ENCODE assay signal across 8 mouse cellular contexts in genomic region chr17:56170636-56171035, GRCm38 (mm10). TPM values are rescaled to one million over a fixed set of nuclear protein-coding genes. Genes with fewer than 3 reads are reported as not detected.
DNase-seq lines count a peak whose midpoint lies in the region; ATAC-seq lines count a peak whose summit lies in the region.

No protein-coding gene starts in this region.

- H3K36me3 ChIP-seq in kidney, embryonic 16.5 days (ENCODE audit: insufficient read depth, low read length) = no peaks in the 10 kb centered on the region
- peaks cover 10% of the 10 kb centered on the region for H3K36me3 ChIP-seq in hindbrain, embryonic 12.5 days
- no peaks in the 10 kb centered on the region; the same call in 1 of the 2 replicates for H3K36me3 ChIP-seq in midbrain, embryonic 15.5 days (replicated peaks)

- 64% methylated on average over 10 of the region's 10 CpGs for WGBS in kidney, embryonic 16.5 days
- 23% methylated on average over 10 of the region's 10 CpGs for WGBS in hindbrain, embryonic 12.5 days
- WGBS in midbrain, embryonic 15.5 days = 24% methylated on average over 10 of the region's 10 CpGs

- no peak overlapping the region for H3K9ac ChIP-seq in kidney, embryonic 16.5 days (replicated peaks; ENCODE audit: low read length)
- H3K9ac ChIP-seq in hindbrain, embryonic 12.5 days = no peak overlapping the region
- no peak overlapping the region for H3K9ac ChIP-seq in midbrain, embryonic 15.5 days

- ATAC-seq in kidney, embryonic 16.5 days (ENCODE audit: low FRiP score, low TSS enrichment) = no peak
- ATAC-seq in hindbrain, embryonic 12.5 days (ENCODE audit: low FRiP score) = peak; percentile 9; the same call in 1 of the 2 replicates
- 0 out of 2 replicates have a peak, but pooled peaks have one; percentile 7 for ATAC-seq in midbrain, embryonic 15.5 days (replicated peaks)
- no peak for ATAC-seq in CD4-positive, CD25-positive, alpha-beta regulatory T cell, adult 4 months

- no peaks in the 10 kb centered on the region for H3K27me3 ChIP-seq in kidney, embryonic 16.5 days (ENCODE audit: insufficient read depth, low read length)
- no peaks in the 10 kb centered on the region; the same call in 1 of the 2 replicates for H3K27me3 ChIP-seq in hindbrain, embryonic 12.5 days
- no peaks in the 10 kb centered on the region for H3K27me3 ChIP-seq in midbrain, embryonic 15.5 days (replicated peaks)

- peak overlapping the region; percentile 19 for H3K27ac ChIP-seq in kidney, embryonic 16.5 days (ENCODE audit: low read length)
- peak overlapping the region; percentile 25; the same call in 1 of the 2 replicates for H3K27ac ChIP-seq in hindbrain, embryonic 12.5 days
- no peak overlapping the region for H3K27ac ChIP-seq in midbrain, embryonic 15.5 days

- H3K4me3 ChIP-seq in kidney, embryonic 16.5 days (ENCODE audit: low read length) = no peak overlapping the region
- no peak overlapping the region for H3K4me3 ChIP-seq in hindbrain, embryonic 12.5 days
- H3K4me3 ChIP-seq in midbrain, embryonic 15.5 days = no peak overlapping the region

- H3K4me1 ChIP-seq in kidney, embryonic 16.5 days (ENCODE audit: insufficient read depth, low read length) = no peaks in the 10 kb centered on the region
- peaks cover 18% of the 10 kb centered on the region for H3K4me1 ChIP-seq in hindbrain, embryonic 12.5 days
- no peaks in the 10 kb centered on the region; the same call in 1 of the 2 replicates for H3K4me1 ChIP-seq in midbrain, embryonic 15.5 days

- peak overlapping the region; percentile 10; the same call in 1 of the 2 replicates for H3K4me2 ChIP-seq in kidney, embryonic 16.5 days (replicated peaks; ENCODE audit: low read depth, low read length)
- H3K4me2 ChIP-seq in hindbrain, embryonic 12.5 days (replicated peaks) = peak overlapping the region; percentile 12; the same call in 1 of the 2 replicates
- H3K4me2 ChIP-seq in midbrain, embryonic 15.5 days = no peak overlapping the region

- H3K9me3 ChIP-seq in kidney, embryonic 16.5 days (ENCODE audit: low read length) = no peaks in the 10 kb centered on the region
- H3K9me3 ChIP-seq in hindbrain, embryonic 12.5 days (replicated peaks) = no peaks in the 10 kb centered on the region
- H3K9me3 ChIP-seq in midbrain, embryonic 15.5 days = no peaks in the 10 kb centered on the region

- DNase-seq in adrenal gland, adult 2 months = peak; percentile 47
- no peak for DNase-seq in adrenal gland, adult 18-20 months (ENCODE audit: low spot score in 2 of 2)
- no peak for DNase-seq in kidney, adult 8-10 months
- no peak for DNase-seq in right cerebral cortex, postnatal 10 days (ENCODE audit: low spot score in 2 of 2)

RNA-seq across cellular contexts. Expression of gene Tnfaip8l1, which starts 8.4 kb away (rescaled TPM):
- 1 to 10 TPM; 2.0 to 2.4 TPM for total RNA-seq in adrenal gland, adult 2 months (2021)
- 4.2 and 6.7 TPM in 2 replicates for polyA plus RNA-seq in adrenal gland, adult 2 months (2012; rRNA removed)
- 1 to 10 TPM; 1.9 to 2.5 TPM for total RNA-seq in adrenal gland, adult 18-20 months (2021)
- polyA plus RNA-seq in kidney, embryonic 16.5 days (2015; fragmentation: Nextera tagmentation; extraction: Ambion mirVana) = 12.2 and 13.2 TPM in 2 replicates
- 8.4 and 8.9 TPM in 2 replicates for polyA plus RNA-seq in hindbrain, embryonic 12.5 days (2016; fragmentation: Nextera tagmentation; extraction: Ambion mirVana)
- 11.1 and 12.7 TPM in 2 replicates for polyA plus RNA-seq in midbrain, embryonic 15.5 days (2015; fragmentation: Nextera tagmentation; extraction: Ambion mirVana)
- 10 to 100 TPM; 30.3 to 43.4 TPM for polyA plus RNA-seq in CD4-positive, CD25-positive, alpha-beta regulatory T cell, adult 4 months (2017; shearing (Covaris generic))

RNA-seq across cellular contexts. Expression of gene Mydgf, which starts 13.1 kb away (rescaled TPM):
- 10 to 100 TPM; 51.8 to 55.3 TPM for total RNA-seq in adrenal gland, adult 2 months (2021)
- 70.5 and 71.0 TPM in 2 replicates for polyA plus RNA-seq in adrenal gland, adult 2 months (2012; rRNA removed)
- total RNA-seq in adrenal gland, adult 18-20 months (2021) = 10 to 100 TPM; 49.6 to 56.6 TPM
- 102 and 109 TPM in 2 replicates for polyA plus RNA-seq in kidney, embryonic 16.5 days (2015; fragmentation: Nextera tagmentation; extraction: Ambion mirVana)
- 59.2 and 63.0 TPM in 2 replicates for polyA plus RNA-seq in hindbrain, embryonic 12.5 days (2016; fragmentation: Nextera tagmentation; extraction: Ambion mirVana)
- polyA plus RNA-seq in midbrain, embryonic 15.5 days (2015; fragmentation: Nextera tagmentation; extraction: Ambion mirVana) = 74.9 and 76.4 TPM in 2 replicates
- polyA plus RNA-seq in CD4-positive, CD25-positive, alpha-beta regulatory T cell, adult 4 months (2017; shearing (Covaris generic)) = 10 to 100 TPM; 58.9 to 59.6 TPM

RNA-seq across cellular contexts. Expression of gene Sema6b, which starts 30.5 kb away (rescaled TPM):
- 10 to 100 TPM in 1 of 2 experiments, 1 to 10 TPM in 1; 6.3 to 10.2 TPM for total RNA-seq in adrenal gland, adult 2 months (2021)
- 32.9 and 36.5 TPM in 2 replicates for polyA plus RNA-seq in adrenal gland, adult 2 months (2012; rRNA removed)
- 1 to 10 TPM; 6.3 to 7.0 TPM for total RNA-seq in adrenal gland, adult 18-20 months (2021)
- 1.1 TPM in 2 replicates for polyA plus RNA-seq in kidney, embryonic 16.5 days (2015; fragmentation: Nextera tagmentation; extraction: Ambion mirVana)
- polyA plus RNA-seq in hindbrain, embryonic 12.5 days (2016; fragmentation: Nextera tagmentation; extraction: Ambion mirVana) = 9.6 and 11.2 TPM in 2 replicates
- polyA plus RNA-seq in midbrain, embryonic 15.5 days (2015; fragmentation: Nextera tagmentation; extraction: Ambion mirVana) = 19.0 and 21.4 TPM in 2 replicates
- not detected for polyA plus RNA-seq in CD4-positive, CD25-positive, alpha-beta regulatory T cell, adult 4 months (2017; shearing (Covaris generic))

RNA-seq across cellular contexts. Expression of gene Dpp9, which starts 48.1 kb away (rescaled TPM):
- total RNA-seq in adrenal gland, adult 2 months (2021) = 10 to 100 TPM; 37.5 to 39.7 TPM
- 53.2 and 65.3 TPM in 2 replicates for polyA plus RNA-seq in adrenal gland, adult 2 months (2012; rRNA removed)
- total RNA-seq in adrenal gland, adult 18-20 months (2021) = 10 to 100 TPM; 35.8 to 37.6 TPM
- 45.0 and 46.2 TPM in 2 replicates for polyA plus RNA-seq in kidney, embryonic 16.5 days (2015; fragmentation: Nextera tagmentation; extraction: Ambion mirVana)
- 38.7 and 39.2 TPM in 2 replicates for polyA plus RNA-seq in hindbrain, embryonic 12.5 days (2016; fragmentation: Nextera tagmentation; extraction: Ambion mirVana)
- 27.8 and 29.1 TPM in 2 replicates for polyA plus RNA-seq in midbrain, embryonic 15.5 days (2015; fragmentation: Nextera tagmentation; extraction: Ambion mirVana)
- polyA plus RNA-seq in CD4-positive, CD25-positive, alpha-beta regulatory T cell, adult 4 months (2017; shearing (Covaris generic)) = 10 to 100 TPM; 17.8 to 21.0 TPM

RNA-seq across cellular contexts. Expression of gene Lrg1, which starts 48.8 kb away (rescaled TPM):
- 10 to 100 TPM; 23.9 to 45.5 TPM for total RNA-seq in adrenal gland, adult 2 months (2021)
- polyA plus RNA-seq in adrenal gland, adult 2 months (2012; rRNA removed) = 134 and 212 TPM in 2 replicates
- total RNA-seq in adrenal gland, adult 18-20 months (2021) = 10 to 100 TPM; 21.2 to 57.7 TPM
- polyA plus RNA-seq in kidney, embryonic 16.5 days (2015; fragmentation: Nextera tagmentation; extraction: Ambion mirVana) = 0.62 and 0.69 TPM in 2 replicates
- polyA plus RNA-seq in hindbrain, embryonic 12.5 days (2016; fragmentation: Nextera tagmentation; extraction: Ambion mirVana) = 0.25 and 0.27 TPM in 2 replicates
- 0.12 and 0.28 TPM in 2 replicates for polyA plus RNA-seq in midbrain, embryonic 15.5 days (2015; fragmentation: Nextera tagmentation; extraction: Ambion mirVana)
- polyA plus RNA-seq in CD4-positive, CD25-positive, alpha-beta regulatory T cell, adult 4 months (2017; shearing (Covaris generic)) = not detected

Comparison
In these comparisons a context has a peak if more than half of its experiments do, and no peak if none do; other contexts are left out.
1. ATAC-seq: peak in hindbrain, embryonic 12.5 days (single experiment) and midbrain, embryonic 15.5 days (single experiment); none in kidney, embryonic 16.5 days (single experiment) and CD4-positive, CD25-positive, alpha-beta regulatory T cell, adult 4 months (single experiment).